Mouse (Mus musculus) MEL (cell line): ENCODE results near the gene Gnaz.

Experiments
- CTCF ChIP-seq, 3 experiments: IDR thresholded peaks in 2 of 3; conservative IDR thresholded peaks in 1 of 3; 2 replicates each; pipeline ENCODE4 v1.5.1; 2011 to 2012; ENCODE audit warnings: low read length in 3 of 3, low read depth in 2 of 3, mild to moderate bottlenecking in 2 of 3, improper control_type of control experiment in 1 of 3, inconsistent platforms in 1 of 3, mixed read lengths in 1 of 3, moderate library complexity in 1 of 3; ENCODE audit not compliant: control insufficient read depth in 1 of 3, insufficient read depth in 1 of 3, poor library complexity in 1 of 3, severe bottlenecking in 1 of 3
- E2F4 ChIP-seq: IDR thresholded peaks from 2 replicates; pipeline ENCODE4 v1.6.1; 2011; ENCODE audit warnings: low read depth, low read length, improper control_type of control experiment, borderline replicate concordance
- GATA1 ChIP-seq: IDR thresholded peaks from 2 replicates; pipeline ENCODE4 v1.6.1; 2011; ENCODE audit warnings: low read depth, low read length, improper control_type of control experiment
- HCFC1 ChIP-seq: IDR thresholded peaks from 2 replicates; pipeline ENCODE4 v1.6.1; 2012; ENCODE audit warnings: low read depth, mild to moderate bottlenecking, inconsistent platforms, low read length, improper control_type of control experiment, moderate library complexity
- POLR2A ChIP-seq, 2 experiments: IDR thresholded peaks; 2 replicates each; pipeline ENCODE4 v1.6.1; 2011 to 2012; ENCODE audit warnings: low read length in 2 of 2, mild to moderate bottlenecking in 2 of 2, control low read depth in 1 of 2, improper control_type of control experiment in 1 of 2, low read depth in 1 of 2, moderate library complexity in 1 of 2; ENCODE audit not compliant: control insufficient read depth in 1 of 2, insufficient read depth in 1 of 2, poor library complexity in 1 of 2
- RAD21 ChIP-seq: IDR thresholded peaks from 2 replicates; pipeline ENCODE4 v1.6.1; 2011; ENCODE audit warnings: mild to moderate bottlenecking, low read depth, low read length, improper control_type of control experiment

DNA sequence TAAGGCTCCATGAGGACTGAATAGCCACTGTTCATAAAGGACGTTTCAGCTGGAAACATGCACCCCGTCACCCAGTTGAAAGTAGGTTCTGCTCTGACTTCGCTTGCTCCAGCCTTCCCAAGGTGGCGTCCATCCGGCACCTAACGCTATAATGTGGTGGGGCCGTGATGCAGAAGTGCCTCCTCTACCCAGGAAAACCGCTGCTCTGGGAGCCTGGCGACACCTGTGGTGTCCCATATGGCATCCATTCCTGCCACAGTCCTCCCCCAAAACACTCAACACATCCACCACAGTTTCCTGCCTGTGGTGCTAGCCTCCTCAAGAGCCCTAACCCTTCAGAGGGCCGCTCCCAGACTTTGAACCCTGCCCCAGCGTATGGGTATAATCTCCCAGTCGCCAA is 14.2 kb downstream of the Gnaz start:
- no peak for TF ChIP-seq CTCF (IDR thresholded peaks at IDR 0.05 in 2 of 3, conservative IDR thresholded peaks at IDR 0.05 in 1 of 3; ENCODE audit: control insufficient read depth in 1 of 3, insufficient read depth in 1 of 3, low read depth in 2 of 3, low read length in 3 of 3, poor library complexity in 1 of 3, severe bottlenecking in 1 of 3)
- no peak for TF ChIP-seq HCFC1
- TF ChIP-seq POLR2A (IDR thresholded peaks at IDR 0.05; ENCODE audit: control insufficient read depth in 1 of 2, insufficient read depth in 1 of 2, low read depth in 1 of 2, low read length in 2 of 2, poor library complexity in 1 of 2), result no peak
- no peak for TF ChIP-seq E2F4
- TF ChIP-seq GATA1, result no peak
- no peak for TF ChIP-seq RAD21
